Mouse (Mus musculus) heart, adult 2 months (tissue): ENCODE data around the gene Hbq1a. TPM values are rescaled to one million over a fixed set of nuclear protein-coding genes. Genes with fewer than 3 reads are reported as not detected.
"Not testable (repeated sequence)": the region's sequence is repeated elsewhere in the genome, so short reads cannot be mapped to it uniquely, and the experiment has no call there.

ENCODE experiments used
- DNase-seq, 2 experiments: peaks; one replicate each; pipeline ENCODE4 v3.0.0; 2021
- H3K27ac ChIP-seq: fragments of 200-600 bp; 2 replicates; pipeline ENCODE4 v1.8.1; 2022
- H3K27me3 ChIP-seq: fragments of 200-500 bp; 2 replicates; pipeline ENCODE4 v1.6.1; 2012; ENCODE audit warnings: mild to moderate bottlenecking, low read length, inconsistent platforms, mixed read lengths; ENCODE audit not compliant: control insufficient read depth, insufficient read depth
- H3K36me3 ChIP-seq: fragments of 200-500 bp; 2 replicates; pipeline ENCODE4 v1.6.1; 2012; ENCODE audit warnings: low read length, inconsistent platforms; ENCODE audit not compliant: control insufficient read depth, insufficient read depth
- H3K4me1 ChIP-seq: fragments of 200-500 bp; 2 replicates; pipeline ENCODE4 v1.6.1; 2011; ENCODE audit warnings: low read length; ENCODE audit not compliant: control insufficient read depth, insufficient read depth
- H3K4me3 ChIP-seq: fragments of 200-600 bp; 2 replicates; pipeline ENCODE4 v1.8.1; 2022
- H3K79me2 ChIP-seq: fragments of 200-500 bp; replicated peaks from 2 replicates; pipeline ENCODE4 v1.6.1; 2012; ENCODE audit warnings: mild to moderate bottlenecking, inconsistent platforms, low read length, moderate library complexity, mixed read lengths; ENCODE audit not compliant: control insufficient read depth, insufficient read depth
- H3K9ac ChIP-seq: fragments of 200-500 bp; 2 replicates; pipeline ENCODE4 v1.6.1; 2012; ENCODE audit warnings: low read depth, mild to moderate bottlenecking, control low read depth, inconsistent platforms, low read length, mixed read lengths
- CTCF ChIP-seq: fragments of 200-600 bp; IDR thresholded peaks from 2 replicates; pipeline ENCODE4 v1.8.1; 2022; ENCODE audit warnings: antibody characterized with exemption, mild to moderate bottlenecking, moderate library complexity
- EP300 ChIP-seq: fragments of 200-500 bp; IDR thresholded peaks from 2 replicates; pipeline ENCODE4 v1.6.1; 2011; ENCODE audit warnings: low read depth, low read length, control low read depth; ENCODE audit not compliant: insufficient read depth
- POLR2A ChIP-seq: fragments of 200-500 bp; IDR thresholded peaks from 2 replicates; pipeline ENCODE4 v1.6.1; 2011; ENCODE audit warnings: mild to moderate bottlenecking, low read depth, low read length, control low read depth; ENCODE audit not compliant: insufficient read depth
- whole genome bisulfite sequencing: fragments of 180-500 bp; shearing (Covaris S2); methylation state at CpG from one replicate; pipeline ENCODE4 v1.1.7; 2018; 5-methylcytosine and 5-hydroxymethylcytosine counted together
- intact Hi-C: fragments of 180-260 bp; cut with DNase I; formaldehyde crosslinking; loops from one replicate; pipeline ENCODE4 v1.15.1; 2025
- polyA plus RNA-seq: library from polyadenylated mRNA; depleted of rRNA; stranded (reverse); fragments of >200 nt; gene quantifications from 2 replicates; pipeline ENCODE4 v1.2.3, GENCODE M21; 2012
- total RNA-seq, 2 experiments: library from RNA; stranded (reverse); gene quantifications; 2 replicates each; pipeline ENCODE4 v1.2.3; 2021

Gene Hbq1a
- total and polyA plus RNA-seq, 3 experiments: 4.4 to 7.0 TPM; not detected in 1

DNA sequence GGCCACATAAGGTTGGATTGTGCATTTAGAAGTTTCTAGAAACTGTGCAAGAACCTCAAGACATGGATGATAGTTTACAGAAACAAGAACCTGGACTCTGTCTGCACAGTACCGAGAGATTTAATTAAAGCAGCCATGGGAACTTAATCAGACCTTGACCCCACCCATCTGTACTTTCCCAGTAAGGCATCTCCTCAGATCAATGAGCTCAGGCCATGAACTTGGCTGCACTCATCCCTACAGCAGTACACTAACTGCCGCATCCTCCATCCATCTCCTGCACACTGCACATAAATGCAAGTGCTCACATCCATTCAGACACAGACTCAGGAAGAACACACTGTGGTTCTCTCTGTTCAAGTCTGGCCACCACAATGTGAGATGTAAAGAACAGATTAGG, 19.2 kb upstream of the Hbq1a start:
- no peak for DNase-seq
- Histone ChIP-seq H3K4me3 (no peak overlapping the region), H3K9ac (no peak overlapping the region), H3K36me3 (no peaks in the 10 kb centered on the region), H3K27me3 (peaks cover 6% of the 10 kb centered on the region), H3K27ac (no peak overlapping the region), H3K4me1 (no peaks in the 10 kb centered on the region), H3K79me2 (no peaks in the 10 kb centered on the region)
- 74% methylated on average over 2 of the region's 2 CpGs for WGBS
- TF ChIP-seq POLR2A (no peak), CTCF (no peak)
- intact Hi-C loops: no loop called here

DNA sequence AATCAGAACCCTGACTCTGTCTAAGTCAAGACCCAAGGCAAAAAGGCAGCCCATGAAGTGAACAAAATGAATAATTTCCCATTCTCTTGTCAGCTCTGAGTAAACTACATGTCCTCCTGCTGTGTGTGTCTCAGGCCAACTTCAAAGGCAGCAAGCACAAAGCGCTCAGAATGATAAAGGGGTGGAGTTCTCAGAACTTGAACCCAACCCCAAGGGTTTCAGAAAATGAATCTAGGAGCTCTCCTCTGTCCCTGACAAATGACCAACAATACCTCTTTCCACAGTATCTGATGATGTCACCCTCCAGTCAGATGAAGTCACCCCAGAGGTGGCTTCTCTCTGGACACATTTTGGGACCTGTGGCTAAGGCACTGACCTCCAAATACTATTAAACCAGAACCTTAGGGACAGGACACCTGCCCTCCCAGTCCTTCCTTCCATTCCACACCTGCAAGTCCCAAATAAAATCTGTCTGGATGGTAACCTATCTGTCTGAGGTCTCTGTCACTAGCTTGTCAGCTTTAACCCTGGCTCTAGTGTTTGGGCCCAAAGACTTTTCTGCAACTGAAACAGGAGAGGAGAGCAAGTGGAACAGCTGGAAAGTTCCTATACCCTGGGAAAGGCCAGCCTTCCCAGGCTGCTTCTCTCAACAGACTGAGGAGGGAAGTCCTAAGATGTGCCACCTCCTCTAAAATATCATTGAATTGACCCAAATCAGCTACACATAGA, 18.3 kb upstream of the Hbq1a start:
- H3K9ac ChIP-seq: no peak overlapping the region
- intact Hi-C loops: no loop called here
- 69% methylated on average over 1 of the region's 1 CpGs for WGBS
- DNase-seq: no peak
- no peaks in the 10 kb centered on the region for H3K4me1 ChIP-seq
- H3K4me3 ChIP-seq: no peak overlapping the region
- no peaks in the 10 kb centered on the region for H3K36me3 ChIP-seq
- TF ChIP-seq EP300 (no peak), POLR2A (no peak), CTCF (no peak)
- peaks cover 5% of the 10 kb centered on the region for H3K27me3 ChIP-seq
- H3K79me2 ChIP-seq: no peaks in the 10 kb centered on the region
- no peak overlapping the region for H3K27ac ChIP-seq

DNA sequence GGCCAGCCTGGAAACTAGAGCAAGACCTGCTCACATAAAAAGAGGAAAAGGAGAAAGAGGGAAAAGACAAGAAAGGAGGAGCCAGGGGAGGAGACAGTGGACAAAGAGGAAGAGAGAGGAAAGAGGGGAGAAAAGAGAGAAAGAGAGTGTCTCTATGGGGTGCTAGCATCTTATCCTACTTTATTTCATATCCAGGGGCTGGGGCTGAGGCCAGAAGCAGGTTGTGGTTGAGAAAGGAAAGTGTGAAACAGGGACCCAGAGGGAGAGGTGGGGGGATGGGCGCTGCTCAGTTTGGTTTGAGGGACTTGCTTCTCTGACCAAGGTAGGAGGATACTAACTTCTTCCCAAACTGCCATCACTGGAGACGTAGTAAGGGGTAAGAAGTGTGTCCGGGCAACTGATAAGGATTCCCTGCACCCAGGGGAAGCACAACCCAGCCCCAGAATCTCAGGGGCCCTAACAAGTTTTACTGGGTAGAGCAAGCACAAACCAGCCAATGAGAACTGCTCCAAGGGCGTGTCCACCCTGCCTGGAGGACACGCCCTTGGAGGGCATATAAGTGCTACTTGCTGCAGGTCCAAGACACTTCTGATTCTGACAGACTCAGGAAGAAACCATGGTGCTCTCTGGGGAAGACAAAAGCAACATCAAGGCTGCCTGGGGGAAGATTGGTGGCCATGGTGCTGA, 16.6 kb upstream of the Hbq1a start, which contains the start of gene Hba-a1:
TSS of gene Hba-a1 (plus strand) at position 421 of the 687 bp plus-strand sequence.
- H3K27me3 ChIP-seq, intact Hi-C loops, H3K4me1 ChIP-seq, DNase-seq, H3K79me2 ChIP-seq, H3K9ac ChIP-seq, H3K36me3 ChIP-seq, H3K4me3 ChIP-seq, H3K27ac ChIP-seq: not testable (repeated sequence)
- 88% methylated on average over 1 of the region's 5 CpGs for WGBS

DNA sequence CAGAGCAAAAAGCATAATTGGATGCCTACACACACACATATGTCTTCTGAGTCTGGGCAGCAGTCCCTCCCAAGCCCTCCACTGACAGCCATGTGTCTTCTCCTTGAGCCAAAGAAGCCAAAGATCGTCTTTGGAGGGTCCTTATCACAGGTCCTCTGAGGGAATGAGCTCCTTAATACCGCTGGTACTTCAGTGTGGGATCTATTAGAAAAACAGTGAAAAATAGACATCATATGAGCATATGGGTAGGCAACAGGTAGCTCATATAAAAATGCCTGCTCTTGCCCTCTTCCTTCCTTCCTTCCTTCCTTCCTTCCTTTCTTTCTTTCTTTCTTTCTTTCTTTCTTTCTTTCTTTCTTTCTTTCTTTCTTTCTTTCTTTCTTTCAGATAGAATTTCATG, 15.3 kb upstream of the Hbq1a start:
- H3K36me3 ChIP-seq, H3K4me3 ChIP-seq, H3K79me2 ChIP-seq, H3K27ac ChIP-seq, intact Hi-C loops, H3K27me3 ChIP-seq, H3K4me1 ChIP-seq, DNase-seq, H3K9ac ChIP-seq: not testable (repeated sequence)
- 29% methylated on average over 2 of the region's 2 CpGs for whole genome bisulfite sequencing

DNA sequence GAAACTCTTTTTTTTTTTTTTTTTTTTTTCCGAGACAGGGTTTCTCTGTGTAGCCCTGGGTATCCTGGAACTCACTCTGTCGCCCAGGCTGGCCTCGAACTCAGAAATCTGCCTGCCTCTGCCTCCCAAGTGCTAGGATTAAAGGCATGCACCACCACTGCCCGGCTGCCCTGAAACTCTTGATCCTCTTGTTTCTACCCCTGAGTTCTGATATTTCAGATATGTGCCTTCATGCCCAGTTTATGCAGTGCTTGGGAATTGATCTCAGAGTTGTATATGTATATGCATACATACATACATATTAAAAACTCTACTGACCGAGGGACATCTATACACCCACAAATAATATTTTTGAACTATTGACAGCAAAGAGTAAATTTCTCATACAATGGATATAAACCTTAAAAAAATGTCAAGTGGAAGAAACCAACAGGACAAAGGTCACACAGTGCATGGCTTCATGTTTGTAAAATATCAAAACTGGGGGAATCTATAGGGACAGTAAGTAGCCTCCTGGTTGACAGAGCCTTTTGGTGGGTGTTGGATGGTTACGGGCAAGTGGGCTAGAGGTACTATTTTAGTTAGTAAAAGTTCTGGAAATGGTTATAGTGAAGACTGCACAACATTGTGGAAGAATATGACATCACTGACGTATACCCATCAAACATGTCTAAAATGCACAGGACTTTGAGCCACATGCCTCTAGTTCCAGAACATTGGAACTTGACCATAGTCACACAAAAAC, 14.7 kb upstream of the Hbq1a start:
- H3K79me2 ChIP-seq: no peaks in the 10 kb centered on the region
- H3K27me3 ChIP-seq: peaks cover 2% of the 10 kb centered on the region; the same call in 1 of the 2 replicates
- H3K4me1 ChIP-seq: no peaks in the 10 kb centered on the region
- intact Hi-C loops: loop anchor here (5.0 kb wide), 1 partner anchor 48 kb away; no protein-coding TSS in a partner anchor
- WGBS: 74% methylated on average over 7 of the region's 7 CpGs
- H3K27ac ChIP-seq: no peak overlapping the region
- no peaks in the 10 kb centered on the region for H3K36me3 ChIP-seq
- TF ChIP-seq POLR2A (no peak), EP300 (no peak), CTCF (no peak)
- no peak for DNase-seq
- no peak overlapping the region for H3K4me3 ChIP-seq
- no peak overlapping the region for H3K9ac ChIP-seq

DNA sequence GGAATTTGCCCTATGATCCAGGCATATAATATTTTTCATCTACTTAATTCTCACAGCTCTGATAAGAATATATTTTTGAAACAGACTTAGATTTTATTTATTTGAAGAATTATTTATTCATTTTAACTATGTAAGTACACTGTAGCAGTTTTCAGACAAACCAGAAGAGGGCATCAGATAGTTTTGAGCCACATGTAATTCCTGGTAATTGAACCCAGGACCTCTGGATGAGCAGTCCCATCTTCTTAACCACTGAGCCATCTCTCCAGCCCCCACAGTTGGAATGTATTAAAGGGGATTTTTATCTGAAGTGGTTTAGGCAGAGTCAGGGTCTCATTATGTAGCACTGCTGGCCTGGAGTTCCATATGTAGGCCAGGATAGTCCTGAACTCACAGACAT, 14.0 kb upstream of the Hbq1a start:
- H3K4me1 ChIP-seq, H3K36me3 ChIP-seq, H3K27me3 ChIP-seq, H3K27ac ChIP-seq, H3K4me3 ChIP-seq, H3K9ac ChIP-seq, H3K79me2 ChIP-seq, DNase-seq: not testable (repeated sequence)
- intact Hi-C loops: loop anchor here (1.0 to 5.0 kb wide), 2 partner anchors 49 to 104 kb away; no protein-coding TSS in a partner anchor
- TF ChIP-seq CTCF: peak; percentile 35
